Mouse (Mus musculus) ES-E14 (cell line): ENCODE data around the gene Zbtb37.

Experiments
- CHD2 ChIP-seq: IDR thresholded peaks from 2 replicates; pipeline ENCODE4 v1.6.1; 2014; ENCODE audit warnings: mild to moderate bottlenecking, low read depth, low read length, inconsistent platforms
- ZC3H11A ChIP-seq: IDR thresholded peaks from 2 replicates; pipeline ENCODE4 v1.6.1; 2012; ENCODE audit warnings: low read depth, mild to moderate bottlenecking, inconsistent platforms, low read length, borderline replicate concordance
- ZNF384 ChIP-seq: IDR thresholded peaks from 2 replicates; pipeline ENCODE4 v1.6.1; 2012; ENCODE audit warnings: low read depth, low read length, inconsistent platforms

GRCm38 (mm10) chr1:161034435-161035280 lies at the start of gene Zbtb37:
- no peak for TF ChIP-seq ZC3H11A
- no peak for TF ChIP-seq CHD2
- no peak for TF ChIP-seq ZNF384
